ENCODE assay signal across 11 mouse cellular contexts in genomic region chrX:18048621-18049020, GRCm38 (mm10).
"Had no signal": no experiment of that assay in that cellular context is flagged by ENCODE, and none has a peak within 500 bp of the region (broad histone marks: within the 10 kb centered on the region; RNA-seq: fewer than 3 reads in every experiment).

No protein-coding gene starts in this region.

- DNase-seq: gastrocnemius, postnatal 10 days; gastrocnemius, postnatal 25 days; heart, adult 18-20 months; heart, postnatal 10 days; heart, postnatal 4 days; kidney, adult 2 months; kidney, adult 9 months; kidney, postnatal 14 days; kidney, postnatal 4 days; liver; liver, embryonic 13.5 days had no signal
